Mouse (Mus musculus) small intestine, adult 2 months (tissue): ENCODE measurements at regions not wholly inside any gene's neighbourhood (a gene's known extent, or its start where the extent isn't known, plus 50 kb on each side); places are given as distances from the start of the nearest gene placed in this dataset.

Experiments used
- CTCF ChIP-seq: fragments of 200-500 bp; IDR thresholded peaks from 2 replicates; pipeline ENCODE4 v1.5.1; 2012; ENCODE audit warnings: low read depth, mild to moderate bottlenecking, control low read depth, inconsistent platforms, low read length, moderate library complexity, mixed read lengths; ENCODE audit not compliant: insufficient replicate concordance, insufficient read length; ENCODE audit errors: extremely low read depth
- POLR2A ChIP-seq: fragments of 200-500 bp; IDR thresholded peaks from 2 replicates; pipeline ENCODE4 v1.6.1; 2012; ENCODE audit warnings: low read depth, mild to moderate bottlenecking, control low read depth, inconsistent platforms, low read length, moderate library complexity

DNA sequence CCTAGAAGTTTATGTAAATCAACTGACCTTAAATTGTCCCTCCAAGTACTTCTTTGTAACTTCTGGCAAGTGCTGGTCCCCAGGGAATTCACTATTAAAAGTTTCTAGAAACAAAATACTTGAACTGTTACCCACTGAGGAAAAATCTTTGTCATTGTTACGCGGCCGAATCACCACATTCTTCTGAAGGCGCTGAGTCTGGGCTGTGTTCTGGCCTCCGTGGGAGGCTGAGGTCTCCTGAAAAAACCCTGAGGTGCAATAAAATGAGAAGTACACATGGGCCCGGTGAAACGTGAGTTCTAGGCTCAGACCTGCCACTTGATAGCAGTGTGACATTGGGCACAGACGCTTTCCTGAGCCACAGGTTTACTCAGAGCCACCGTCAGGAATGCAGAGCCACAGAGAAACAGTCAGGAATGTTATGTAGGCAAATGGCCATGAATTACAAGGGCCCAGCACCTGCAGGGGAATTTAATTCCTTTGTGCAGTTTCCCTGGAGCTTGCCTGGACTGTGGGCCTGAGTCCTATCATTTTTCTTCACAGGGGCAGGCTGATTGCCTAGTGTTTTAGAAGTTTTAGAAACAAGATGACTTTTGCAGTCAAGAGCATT, 171.1 kb upstream of the Arglu1 start:
- TF ChIP-seq CTCF (no peak), POLR2A (no peak)
